Mouse (Mus musculus): ENCODE measurements around the gene Nosip. TPM values are rescaled to one million over a fixed set of nuclear protein-coding genes. Genes with fewer than 3 reads are reported as not detected.

Nosip gene
- total and polyA plus RNA-seq, 3 experiments: 72.4 to 86.8 (median 81.4) TPM

GRCm38 (mm10) chr7:45015957-45016612, 46.1 kb upstream of the Nosip start, which contains the start of gene Scaf1:
Scaf1 (minus strand) TSS chr7:45016363.
- H3K4me1 ChIP-seq (ENCODE audit: control insufficient read depth in 1 of 2, insufficient read depth in 2 of 2): peaks cover 0 to 31% of the 10 kb centered on the region in 2 experiments; a peak in 2 of 4 replicates
- peaks cover 25 to 41% of the 10 kb centered on the region in 2 experiments for H3K36me3 ChIP-seq (replicated peaks in 1 of 2; ENCODE audit: control insufficient read depth in 1 of 2, insufficient read depth in 1 of 2, low read length in 1 of 2)
- H3K4me2 ChIP-seq (ENCODE audit: insufficient read depth, low read depth, poor library complexity, severe bottlenecking): peak within 1 kb of the TSS; percentile 53
- H3K27me3 ChIP-seq (replicated peaks): no peaks in the 10 kb centered on the region
- H3K9me3 ChIP-seq (replicated peaks; ENCODE audit: low read length): no peaks in the 10 kb centered on the region
- peak; percentile 99 for DNase-seq (ENCODE audit: extremely low read depth)
- in situ Hi-C loops (cut with MboI; ENCODE audit: low pct_ligation_motif_present, low pct_unique_long_range_greater_than_20kb, low sequenced_read_pairs) (no loop called here), dilution Hi-C loops (cut with MboI; ENCODE audit: extremely low pct_ligation_motif_present, extremely low pct_unique_long_range_greater_than_20kb, low sequenced_read_pairs) (no loop called here)
- peak within 1 kb of the TSS; percentile 63 to 99 (median 92) for H3K4me3 ChIP-seq (replicated peaks in 1 of 3; ENCODE audit: low read depth in 2 of 3, low read length in 2 of 3, poor library complexity in 1 of 3)
- TF ChIP-seq UBTF (IDR thresholded peaks at IDR 0.05; ENCODE audit: low read depth, low read length) (0 out of 2 replicates have a peak, but pooled peaks have one; percentile 13), NELFE (IDR thresholded peaks at IDR 0.05; ENCODE audit: low read depth, low read length) (peak; percentile 26; the same call in 1 of the 2 replicates), BHLHE40 (IDR thresholded peaks at IDR 0.05; ENCODE audit: low read depth, low read length) (peak; percentile 44), CHD1 (IDR thresholded peaks at IDR 0.05; ENCODE audit: low read depth, low read length) (no peak), NRF1 (IDR thresholded peaks at IDR 0.05; ENCODE audit: low read depth, low read length) (peak; percentile 72), USF1 (IDR thresholded peaks at IDR 0.05; ENCODE audit: low read depth, low read length) (peak; percentile 86), MAX (IDR thresholded peaks at IDR 0.05; ENCODE audit: low read length) (peak; percentile 61; the same call in 1 of the 2 replicates), CTCF (conservative IDR thresholded peaks at IDR 0.05 in 1 of 2, IDR thresholded peaks at IDR 0.05 in 1 of 2; ENCODE audit: low read depth in 2 of 2, low read length in 2 of 2) (no peak), KAT2A (IDR thresholded peaks at IDR 0.05; ENCODE audit: insufficient replicate concordance, low read length) (peak; percentile 99), RAD21 (IDR thresholded peaks at IDR 0.05; ENCODE audit: low read depth, low read length) (no peak), HCFC1 (IDR thresholded peaks at IDR 0.05; ENCODE audit: low read depth, low read length) (peak; percentile 95), MEF2A (IDR thresholded peaks at IDR 0.05; ENCODE audit: borderline replicate concordance, low read depth, low read length) (peak; percentile 60; the same call in 1 of the 2 replicates), MAFK (IDR thresholded peaks at IDR 0.05; ENCODE audit: insufficient replicate concordance, low read length) (no peak), ETS1 (conservative IDR thresholded peaks at IDR 0.05; ENCODE audit: low read depth, low read length) (no peak), POLR2AphosphoS2 (IDR thresholded peaks at IDR 0.05; ENCODE audit: low read depth, low read length) (no peak), JUND (conservative IDR thresholded peaks at IDR 0.05; ENCODE audit: low read depth, low read length) (no peak), GABPA (IDR thresholded peaks at IDR 0.05; ENCODE audit: insufficient replicate concordance, low read depth, low read length) (peak; percentile 89; the same call in 1 of the 2 replicates), ELF1 (IDR thresholded peaks at IDR 0.05; ENCODE audit: low read depth, low read length) (peak; percentile 86), CHD2 (IDR thresholded peaks at IDR 0.05; ENCODE audit: low read length) (peak; percentile 77), ZMIZ1 (IDR thresholded peaks at IDR 0.05; ENCODE audit: low read depth, low read length) (no peak), USF2 (conservative IDR thresholded peaks at IDR 0.05; ENCODE audit: low read depth, low read length) (peak; percentile 40; the same call in 1 of the 2 replicates), POLR2A (IDR thresholded peaks at IDR 0.05; ENCODE audit: low read depth, low read length) (peak; percentile 65; the same call in 1 of the 2 replicates), TCF12 (IDR thresholded peaks at IDR 0.05; ENCODE audit: low read depth, low read length) (peak; percentile 36; the same call in 1 of the 2 replicates), ZKSCAN1 (IDR thresholded peaks at IDR 0.05; ENCODE audit: borderline replicate concordance, low read depth, low read length) (no peak), MXI1 (IDR thresholded peaks at IDR 0.05; ENCODE audit: low read depth, low read length) (peak; percentile 44), E2F4 (IDR thresholded peaks at IDR 0.05; ENCODE audit: insufficient replicate concordance, low read depth, low read length) (peak; percentile 83; the same call in 1 of the 2 replicates), TBP (conservative IDR thresholded peaks at IDR 0.05; ENCODE audit: low read depth, low read length) (no peak), PAX5 (IDR thresholded peaks at IDR 0.05; ENCODE audit: low read length) (no peak), MYC (IDR thresholded peaks at IDR 0.05; ENCODE audit: low read depth, low read length) (no peak; the same call in 1 of the 2 replicates), EP300 (IDR thresholded peaks at IDR 0.05; ENCODE audit: low read length) (no peak), MAZ (IDR thresholded peaks at IDR 0.05; ENCODE audit: low read depth, low read length) (peak; percentile 84), SIN3A (IDR thresholded peaks at IDR 0.05; ENCODE audit: low read length) (peak; percentile 64; the same call in 1 of the 2 replicates)
- H3K27ac ChIP-seq (ENCODE audit: insufficient read depth, low read depth): peak within 1 kb of the TSS; percentile 81
- H3K79me2 ChIP-seq (replicated peaks; ENCODE audit: control insufficient read depth, extremely low read depth, insufficient read depth, poor library complexity, severe bottlenecking): peaks cover 18% of the 10 kb centered on the region
- peak within 1 kb of the TSS; percentile 100 for H3K9ac ChIP-seq (ENCODE audit: insufficient read depth, low read depth)

Measured in CH12.LX (cell line).